Mouse (Mus musculus) left cerebral cortex, adult 2 months (tissue): ENCODE results near the gene Mars2. TPM values are rescaled to one million over a fixed set of nuclear protein-coding genes. Genes with fewer than 3 reads are reported as not detected.
A peak's percentile ranks its signal among the peaks of the same experiment; 100 is the strongest.

ENCODE experiments used
- DNase-seq, 2 experiments: peaks; one replicate each; pipeline ENCODE4 v3.0.0; 2021 to 2022; ENCODE audit warnings: low spot score in 2 of 2, mixed read lengths in 1 of 2; ENCODE audit errors: extremely low spot score in 1 of 2
- H3K27ac ChIP-seq: fragments of 200-600 bp; 2 replicates; pipeline ENCODE4 v1.8.1; 2022
- H3K4me3 ChIP-seq: fragments of 200-600 bp; 2 replicates; pipeline ENCODE4 v1.8.1; 2022
- CTCF ChIP-seq: fragments of 200-600 bp; IDR thresholded peaks from 2 replicates; pipeline ENCODE4 v1.8.1; 2022; ENCODE audit warnings: antibody characterized with exemption, mild to moderate bottlenecking, moderate library complexity
- intact Hi-C: fragments of 180-260 bp; cut with DNase I; formaldehyde crosslinking; loops from one replicate; pipeline ENCODE4 v1.15.1; 2025
- long read RNA-seq, 2 experiments: library from polyadenylated mRNA; stranded (forward); transcript quantifications; one replicate each; pipeline ENCODE4 v2.0.0; 2021; ENCODE audit warnings: borderline mapping rate in 2 of 2
- total RNA-seq, 2 experiments: library from RNA; stranded (reverse); gene quantifications; 2 replicates each; pipeline ENCODE4 v1.2.3; 2021

Mars2 gene
- 10 to 100 TPM; 10.2 to 10.7 TPM for total RNA-seq
- long read RNA-seq, experiment 1, full-length matches to known transcripts: 8 of 8 reads
- long read RNA-seq, experiment 1, partial matches to known transcripts: 0 of 8 reads
- long read RNA-seq, experiment 1, other reads (novel, unspliced or antisense): 0 of 8 reads
- long read RNA-seq, experiment 2, full-length matches to known transcripts: 7 of 7 reads
- long read RNA-seq, experiment 2, partial matches to known transcripts: 0 of 7 reads
- long read RNA-seq, experiment 2, other reads (novel, unspliced or antisense): 0 of 7 reads

GRCm38 (mm10) chr1:55236890-55237642 is at the start of gene Mars2:
TSS of gene Mars2 (plus strand) at chr1:55237177.
- peak; percentile 96 to 97 for DNase-seq
- Histone ChIP-seq H3K27ac (peak within 1 kb of the TSS; percentile 82), H3K4me3 (peak within 1 kb of the TSS; percentile 82)
- TF ChIP-seq CTCF: peak; percentile 20
- intact Hi-C loops: loop anchor here (1.0 kb wide), 2 partner anchors 106 to 146 kb away; partner anchors contain the start of gene Mob4

GRCm38 (mm10) chr1:55192015-55192414 is 45.0 kb upstream of the Mars2 start:
- TF ChIP-seq CTCF: no peak
- no peak for DNase-seq
- intact Hi-C loops: loop anchor here (5.0 kb wide), 1 partner anchor 35 kb away; the partner anchor contains the start of gene Rftn2
- Histone ChIP-seq H3K4me3 (no peak overlapping the region), H3K27ac (no peak overlapping the region)

- intact Hi-C loops: loop anchor here (5.0 kb wide), 1 partner anchor 34 kb away; the partner anchor contains the start of gene Rftn2
- TF ChIP-seq CTCF: peak; percentile 69
These were observed 44.2 kb upstream of the Mars2 start for GRCm38 (mm10) chr1:55192824-55193223.

GRCm38 (mm10) chr1:55193316-55193715 is 43.7 kb upstream of the Mars2 start:
- intact Hi-C loops: loop anchor here (5.0 kb wide), 1 partner anchor 34 kb away; the partner anchor contains the start of gene Rftn2
- TF ChIP-seq CTCF: no peak
- no peak for DNase-seq
- H3K4me3 ChIP-seq: no peak overlapping the region
- no peak overlapping the region for H3K27ac ChIP-seq

More at GRCm38 (mm10) chr1:55192824-55193223, 44.2 kb upstream of the Mars2 start:
- H3K4me3 ChIP-seq: no peak overlapping the region
- H3K27ac ChIP-seq: no peak overlapping the region
- no peak for DNase-seq

- H3K4me3 ChIP-seq: no peak overlapping the region
- no peak for TF ChIP-seq CTCF
- intact Hi-C loops: loop anchor here (5.0 kb wide), 1 partner anchor 33 kb away; the partner anchor contains the start of gene Rftn2
- no peak overlapping the region for H3K27ac ChIP-seq
- no peak for DNase-seq
These were observed 42.7 kb upstream of the Mars2 start for GRCm38 (mm10) chr1:55194064-55194915.

GRCm38 (mm10) chr1:55195021-55195420 is 42.0 kb upstream of the Mars2 start:
- intact Hi-C loops: no loop called here
- no peak overlapping the region for H3K4me3 ChIP-seq

GRCm38 (mm10) chr1:55196327-55197003 is 40.5 kb upstream of the Mars2 start:
- Histone ChIP-seq H3K27ac (no peak overlapping the region), H3K4me3 (no peak overlapping the region)
- DNase-seq: no peak
- TF ChIP-seq CTCF: no peak
- intact Hi-C loops: no loop called here

More at GRCm38 (mm10) chr1:55195021-55195420, 42.0 kb upstream of the Mars2 start:
- DNase-seq: no peak
- H3K27ac ChIP-seq: no peak overlapping the region
- TF ChIP-seq CTCF: no peak

- H3K4me3 ChIP-seq: no peak overlapping the region
- intact Hi-C loops: no loop called here
- TF ChIP-seq CTCF: no peak
- DNase-seq: no peak
- H3K27ac ChIP-seq: no peak overlapping the region
These were observed 38.3 kb upstream of the Mars2 start for GRCm38 (mm10) chr1:55198719-55199118.

GRCm38 (mm10) chr1:55201850-55202752 is 34.9 kb upstream of the Mars2 start:
- no peak for TF ChIP-seq CTCF
- intact Hi-C loops: no loop called here
- peak overlapping the region; percentile 1 for H3K4me3 ChIP-seq
- H3K27ac ChIP-seq: peak overlapping the region; percentile 22
- peak; percentile 29 to 36 for DNase-seq

- Histone ChIP-seq H3K4me3 (no peak overlapping the region), H3K27ac (no peak overlapping the region; the same call in 1 of the 2 replicates)
- DNase-seq: no peak
- intact Hi-C loops: no loop called here
- TF ChIP-seq CTCF: no peak
These were observed 31.1 kb upstream of the Mars2 start for GRCm38 (mm10) chr1:55205808-55206327.
